Comparison of ENCODE assay signal across 8 mouse cellular contexts in the genomic region with DNA sequence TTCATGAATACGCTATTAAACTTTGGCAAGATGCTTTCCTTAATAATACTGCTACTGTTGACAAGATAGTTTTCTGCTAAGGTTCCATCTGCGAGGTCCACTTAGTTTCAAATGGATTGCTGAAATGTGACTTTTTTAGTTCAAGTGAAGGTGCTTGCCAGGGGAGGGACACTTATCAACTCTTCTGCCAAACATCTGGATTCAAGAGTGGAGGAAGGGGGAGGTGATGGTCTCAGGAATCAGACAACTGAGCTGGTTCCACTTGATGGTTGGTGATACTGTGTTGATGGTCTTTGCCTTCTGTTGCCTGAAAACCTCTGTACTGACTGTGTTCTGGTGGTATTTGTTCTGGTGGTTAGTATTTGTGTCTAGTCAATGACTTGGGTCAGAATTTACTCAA. TPM values are rescaled to one million over a fixed set of nuclear protein-coding genes. Genes with fewer than 3 reads are reported as not detected.
DNase-seq lines count a peak whose midpoint lies in the region; ATAC-seq and TF ChIP-seq lines count a peak whose summit lies in the region.

No protein-coding gene starts in this region.

- no peaks in the 10 kb centered on the region for H3K36me3 ChIP-seq in heart, embryonic 16.5 days (ENCODE audit: control insufficient read depth, insufficient read depth)
- peaks cover 0 to 17% of the 10 kb centered on the region in 2 experiments; a peak in 2 of 4 replicates for H3K36me3 ChIP-seq in MEL (ENCODE audit: control insufficient read depth in 1 of 2, insufficient read depth in 2 of 2, low read length in 2 of 2)
- H3K36me3 ChIP-seq in forebrain, embryonic 14.5 days (ENCODE audit: control insufficient read depth, insufficient read depth, low read length): no peaks in the 10 kb centered on the region
- peaks cover 11% of the 10 kb centered on the region; the same call in 1 of the 2 replicates for H3K36me3 ChIP-seq in liver, embryonic 15.5 days (replicated peaks)

- TF ChIP-seq EP300 in MEL (IDR thresholded peaks at IDR 0.05; ENCODE audit: low read depth in 1 of 2, low read length in 2 of 2): no peak

- ATAC-seq in heart, embryonic 16.5 days (replicated peaks; ENCODE audit: extremely low read depth, insufficient read depth, low FRiP score): no peak
- ATAC-seq in forebrain, embryonic 14.5 days: no peak
- ATAC-seq in liver, embryonic 15.5 days (ENCODE audit: insufficient read depth): no peak

- no peak for TF ChIP-seq CTCF in MEL (IDR thresholded peaks at IDR 0.05 in 2 of 3, conservative IDR thresholded peaks at IDR 0.05 in 1 of 3; ENCODE audit: control insufficient read depth in 1 of 3, insufficient read depth in 1 of 3, low read depth in 2 of 3, low read length in 3 of 3, poor library complexity in 1 of 3, severe bottlenecking in 1 of 3)

- no peak for DNase-seq in heart, postnatal 4 days
- DNase-seq in MEL (ENCODE audit: low read depth, low spot score): peak; percentile 71
- no peak for DNase-seq in forebrain, embryonic 14.5 days (ENCODE audit: low spot score)
- no peak for DNase-seq in ovary, postnatal 10 days (ENCODE audit: low spot score)
- DNase-seq in layer of hippocampus, postnatal 10 days (ENCODE audit: low spot score in 2 of 2): no peak
- DNase-seq in gastrocnemius, postnatal 4 days (ENCODE audit: low spot score in 2 of 2): no peak

- H3K4me3 ChIP-seq in heart, embryonic 16.5 days (ENCODE audit: low read length): peak overlapping the region; percentile 81
- H3K4me3 ChIP-seq in MEL (ENCODE audit: control insufficient read depth in 1 of 2, insufficient read depth in 1 of 2, low read depth in 2 of 2, low read length in 2 of 2): peak overlapping the region in 1 of 2 experiments; percentile 71; a peak in 2 of 4 replicates
- H3K4me3 ChIP-seq in forebrain, embryonic 14.5 days (ENCODE audit: low read depth, low read length): no peak overlapping the region
- peak overlapping the region; percentile 75 for H3K4me3 ChIP-seq in liver, embryonic 15.5 days (replicated peaks)

- no peaks in the 10 kb centered on the region for H3K9me3 ChIP-seq in heart, embryonic 16.5 days (replicated peaks; ENCODE audit: control insufficient read depth, low read length)
- H3K9me3 ChIP-seq in MEL (replicated peaks; ENCODE audit: insufficient read depth, low read length): no peaks in the 10 kb centered on the region
- H3K9me3 ChIP-seq in forebrain, embryonic 14.5 days (replicated peaks; ENCODE audit: control insufficient read depth, low read length): no peaks in the 10 kb centered on the region
- H3K9me3 ChIP-seq in liver, embryonic 15.5 days (replicated peaks): no peaks in the 10 kb centered on the region

- WGBS in heart, embryonic 16.5 days: 52% methylated on average over 2 of the region's 2 CpGs
- 83% methylated on average over 2 of the region's 2 CpGs for WGBS in forebrain, embryonic 14.5 days
- 38% methylated on average over 2 of the region's 2 CpGs for WGBS in liver, embryonic 15.5 days (ENCODE audit: insufficient replicate concordance)

- no peak for TF ChIP-seq POLR2A in MEL (IDR thresholded peaks at IDR 0.05; ENCODE audit: control insufficient read depth in 1 of 2, insufficient read depth in 1 of 2, low read depth in 1 of 2, low read length in 2 of 2, poor library complexity in 1 of 2)

- H3K27ac ChIP-seq in heart, embryonic 16.5 days (ENCODE audit: low read length): peak overlapping the region; percentile 98
- peak overlapping the region; percentile 60 for H3K27ac ChIP-seq in MEL (ENCODE audit: control insufficient read depth, low read depth, low read length)
- no peak overlapping the region for H3K27ac ChIP-seq in forebrain, embryonic 14.5 days (ENCODE audit: low read depth, low read length)
- H3K27ac ChIP-seq in liver, embryonic 15.5 days (replicated peaks): peak overlapping the region; percentile 91

- peak overlapping the region; percentile 93 for H3K9ac ChIP-seq in heart, embryonic 16.5 days (ENCODE audit: low read length)
- no peak overlapping the region for H3K9ac ChIP-seq in MEL (ENCODE audit: control insufficient read depth, low read depth, low read length, poor library complexity, severe bottlenecking)
- no peak overlapping the region for H3K9ac ChIP-seq in forebrain, embryonic 14.5 days (ENCODE audit: low read length)
- H3K9ac ChIP-seq in liver, embryonic 15.5 days: peak overlapping the region; percentile 87

- TF ChIP-seq RAD21 in MEL (IDR thresholded peaks at IDR 0.05; ENCODE audit: low read depth, low read length): no peak

- H3K4me2 ChIP-seq in heart, embryonic 16.5 days (ENCODE audit: low read depth, low read length): peak overlapping the region; percentile 76
- H3K4me2 ChIP-seq in forebrain, embryonic 14.5 days (ENCODE audit: low read length): peak overlapping the region; percentile 87
- peak overlapping the region; percentile 96 for H3K4me2 ChIP-seq in liver, embryonic 15.5 days

- no peaks in the 10 kb centered on the region for H3K27me3 ChIP-seq in heart, embryonic 16.5 days (ENCODE audit: control insufficient read depth, insufficient read depth, low read length)
- H3K27me3 ChIP-seq in MEL (ENCODE audit: control insufficient read depth in 1 of 2, insufficient read depth in 2 of 2, low read length in 2 of 2): no peaks in the 10 kb centered on the region
- no peaks in the 10 kb centered on the region for H3K27me3 ChIP-seq in forebrain, embryonic 14.5 days (replicated peaks; ENCODE audit: control insufficient read depth, insufficient read depth, low read length)
- H3K27me3 ChIP-seq in liver, embryonic 15.5 days: no peaks in the 10 kb centered on the region

- peaks cover 30% of the 10 kb centered on the region for H3K4me1 ChIP-seq in heart, embryonic 16.5 days (ENCODE audit: control insufficient read depth, insufficient read depth, low read length)
- H3K4me1 ChIP-seq in MEL (ENCODE audit: control insufficient read depth in 1 of 2, insufficient read depth in 2 of 2, low read length in 2 of 2): peaks cover 4 to 15% of the 10 kb centered on the region in 2 experiments
- 0 out of 2 replicates have a peak, but pooled peaks cover 2% of the 10 kb centered on the region for H3K4me1 ChIP-seq in forebrain, embryonic 14.5 days (ENCODE audit: control insufficient read depth, insufficient read depth, low read length)
- peaks cover 59% of the 10 kb centered on the region for H3K4me1 ChIP-seq in liver, embryonic 15.5 days (replicated peaks)

- no peaks in the 10 kb centered on the region; the same call in 1 of the 2 replicates for H3K79me2 ChIP-seq in MEL (ENCODE audit: control insufficient read depth, insufficient read depth, low read length, poor library complexity)

TF ChIP-seq in MEL, 35 proteins besides CTCF, POLR2A, EP300 and RAD21:
- peak; percentile 42 for TF ChIP-seq TAL1 (IDR thresholded peaks at IDR 0.05; ENCODE audit: low read length)
- no peak for TF ChIP-seq POLR2AphosphoS2 (IDR thresholded peaks at IDR 0.05; ENCODE audit: low read length)

RNA-seq across cellular contexts. Expression of gene Pdk1, which starts 1.4 kb away (rescaled TPM):
- polyA plus RNA-seq in heart, embryonic 16.5 days (2015; fragmentation: Nextera tagmentation; extraction: Ambion mirVana): 112 and 118 TPM in 2 replicates
- total RNA-seq in heart, postnatal 4 days (2021): 100 to 1,000 TPM; 129 to 138 TPM
- total RNA-seq in MEL (2012; rRNA removed): 12.2 and 18.2 TPM in 2 replicates
- 10 to 100 TPM in 1 of 2 experiments, not detected in 1; 56.1 TPM for polyA plus RNA-seq in MEL (2012; ENCODE audit: insufficient read depth in 1 of 2, insufficient read length in 2 of 2, low read depth in 1 of 2, low replicate concordance in 2 of 2, missing spikeins in 1 of 2)
- polyA plus RNA-seq in forebrain, embryonic 14.5 days (2014; fragmentation: Nextera tagmentation; extraction: Ambion mirVana): 20.2 and 22.3 TPM in 2 replicates
- 38.6 and 40.3 TPM in 2 replicates for polyA plus RNA-seq in liver, embryonic 15.5 days (2015; fragmentation: Nextera tagmentation; extraction: Ambion mirVana)
- total RNA-seq in layer of hippocampus, postnatal 10 days (2021): 10 to 100 TPM; 34.2 to 37.4 TPM
- total RNA-seq in gastrocnemius, postnatal 4 days (2021): 10 to 100 TPM; 54.3 to 56.0 TPM

Comparison
In these comparisons a context has a peak if more than half of its experiments do, and no peak if none do; other contexts are left out.
1. H3K9ac ChIP-seq: peak in heart, embryonic 16.5 days (single experiment) and liver, embryonic 15.5 days (single experiment); none in MEL (single experiment) and forebrain, embryonic 14.5 days (single experiment).
2. Peak in every context shown above with its lines, with median percentiles within 50 percentile points of each other: H3K4me2 ChIP-seq.